Mouse (Mus musculus): ENCODE measurements around the gene Hyal3. TPM values are rescaled to one million over a fixed set of nuclear protein-coding genes. Genes with fewer than 3 reads are reported as not detected.
"Not testable (repeated sequence)": the region's sequence is repeated elsewhere in the genome, so short reads cannot be mapped to it uniquely, and the experiment has no call there.

Gene Hyal3
- total RNA-seq, 2 experiments from 2014 or later: 0.36 to 0.46 TPM

- DNase-seq: no peak
- intact Hi-C loops (cut with DNase I): no loop called here
Measured at GRCm38 (mm10) chr9:107549297-107550074, 31.1 kb upstream of the Hyal3 start.

DNA sequence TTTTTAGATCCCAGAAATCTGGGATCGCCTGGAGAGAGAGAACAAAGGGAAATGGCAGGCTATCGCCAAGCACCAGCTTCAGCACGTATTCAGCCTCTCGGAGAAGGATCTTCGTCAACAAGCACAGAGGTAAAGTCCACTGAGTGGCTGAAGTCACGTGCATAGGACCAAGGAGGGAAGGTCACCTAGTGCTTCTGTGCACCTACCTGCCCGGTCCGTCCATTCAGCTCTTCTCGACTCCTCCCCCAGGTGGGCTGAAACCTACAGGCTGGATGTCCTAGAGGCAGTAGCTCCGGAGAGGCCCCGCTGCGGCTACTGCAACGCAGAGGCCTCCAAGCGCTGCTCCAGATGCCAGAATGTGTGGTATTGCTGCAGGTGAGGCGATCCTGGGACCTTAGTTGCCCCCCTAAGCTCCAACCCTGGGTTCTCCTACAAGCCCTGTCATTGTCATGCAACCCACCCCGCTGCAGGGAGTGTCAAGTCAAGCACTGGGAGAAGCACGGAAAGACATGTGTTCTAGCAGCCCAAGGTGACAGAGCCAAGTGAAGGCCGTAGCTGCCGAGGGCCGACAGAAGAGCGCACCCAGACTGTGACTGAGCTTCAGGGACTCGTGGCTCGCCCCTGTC lies 30.0 kb upstream of the Hyal3 start:
- intact Hi-C loops (cut with DNase I): no loop called here
- DNase-seq: no peak

DNA sequence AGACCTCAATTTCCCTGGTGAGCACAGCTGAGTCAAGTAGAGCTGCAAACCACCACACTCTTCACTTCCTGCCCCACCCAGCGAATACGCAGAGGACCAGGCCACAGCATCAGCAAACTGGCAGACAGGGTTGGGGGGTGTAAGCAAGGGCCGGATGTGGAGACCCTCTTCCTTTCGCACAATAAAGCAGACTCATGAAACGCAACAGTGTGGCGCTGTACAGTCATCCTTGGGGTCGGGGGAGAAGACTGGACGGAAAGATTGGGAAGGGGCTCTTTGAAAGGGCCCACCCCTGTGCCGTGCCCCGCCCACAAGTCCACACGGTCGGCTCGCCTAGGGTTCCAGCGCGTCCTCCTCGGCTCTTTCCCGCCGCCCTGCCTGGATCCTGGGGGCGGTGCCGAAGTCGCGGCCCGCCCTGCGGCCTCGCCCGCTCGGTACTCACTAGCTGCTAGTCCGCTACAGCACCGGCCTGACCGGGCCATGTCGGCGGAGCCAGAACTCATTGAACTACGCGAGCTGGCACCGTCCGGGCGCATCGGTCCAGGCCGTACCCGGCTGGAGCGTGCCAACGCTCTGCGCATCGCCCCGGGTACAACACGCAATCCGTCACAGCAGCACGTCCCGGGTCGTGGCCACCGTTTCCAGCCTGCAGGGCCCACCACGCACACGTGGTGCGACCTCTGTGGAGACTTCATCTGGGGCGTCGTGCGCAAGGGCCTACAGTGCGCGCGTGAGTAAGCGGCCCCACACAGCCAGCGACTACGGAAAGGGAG lies 29.3 kb upstream of the Hyal3 start, which contains the start of gene Rassf1:
TSS of gene Rassf1 (plus strand) at position 439 of the 773 bp plus-strand sequence.
- intact Hi-C loops (cut with DNase I): no loop called here

GRCm38 (mm10) chr9:107551890-107552355 lies 28.7 kb upstream of the Hyal3 start:
- intact Hi-C loops (cut with DNase I): no loop called here
- DNase-seq: no peak

More for the DNA sequence above, 29.3 kb upstream of the Hyal3 start, which contains the start of gene Rassf1:
- DNase-seq: peak; percentile 71 to 76

- DNase-seq: no peak
- intact Hi-C loops (cut with DNase I): no loop called here
Measured at GRCm38 (mm10) chr9:107552690-107553393, 27.8 kb upstream of the Hyal3 start.

- DNase-seq: no peak
- intact Hi-C loops (cut with DNase I): no loop called here
Measured at GRCm38 (mm10) chr9:107553541-107554318, 26.9 kb upstream of the Hyal3 start.

- peak; percentile 91 for DNase-seq
- intact Hi-C loops (cut with DNase I): no loop called here
Measured at GRCm38 (mm10) chr9:107554319-107554825, 26.2 kb upstream of the Hyal3 start.

DNA sequence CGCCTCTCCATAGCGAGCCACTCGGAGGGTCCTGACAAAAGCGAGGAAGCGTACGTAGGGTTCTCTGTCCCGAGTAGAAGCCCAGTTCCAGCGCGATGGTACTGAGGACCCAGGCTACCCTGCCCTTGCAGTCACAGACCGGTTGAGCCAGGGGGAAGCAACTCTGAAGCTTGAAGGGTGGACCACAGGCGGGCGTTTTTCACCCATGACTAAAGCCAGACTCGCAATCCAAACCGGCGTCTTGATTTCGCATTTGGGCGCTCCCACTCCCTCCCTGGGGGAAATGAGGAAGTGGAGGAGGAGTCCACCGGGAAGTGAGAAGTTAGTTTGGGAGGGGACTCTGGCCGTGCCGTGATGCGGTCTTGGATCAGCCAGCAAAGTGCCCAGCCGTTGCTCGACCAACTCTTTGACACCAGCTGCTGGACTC lies 25.6 kb upstream of the Hyal3 start:
- DNase-seq: peak; percentile 71 to 81
- intact Hi-C loops (cut with DNase I): no loop called here

DNA sequence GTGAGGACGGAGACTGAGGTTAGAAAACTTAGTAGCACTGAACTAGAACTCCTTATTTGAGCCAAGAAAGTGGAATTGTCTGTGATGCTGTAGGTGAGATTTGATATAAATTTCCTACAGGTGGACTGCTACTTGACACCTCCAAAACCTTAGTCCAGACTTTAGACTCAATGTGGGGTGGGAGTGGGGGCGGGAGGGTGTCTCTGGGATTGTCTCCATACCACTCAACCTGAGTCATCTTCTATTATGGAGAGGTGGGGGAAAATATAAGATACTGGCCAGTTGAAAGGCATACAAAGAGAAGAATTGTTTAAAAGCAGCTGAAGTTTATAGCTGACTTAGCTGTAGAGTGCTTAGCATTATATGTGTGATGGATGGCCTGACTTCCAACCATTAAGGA lies 24.9 kb upstream of the Hyal3 start:
- no peak for DNase-seq
- intact Hi-C loops (cut with DNase I): no loop called here

- intact Hi-C loops (cut with DNase I): no loop called here
- DNase-seq: no peak
Measured at GRCm38 (mm10) chr9:107556346-107556745, 24.3 kb upstream of the Hyal3 start.

GRCm38 (mm10) chr9:107563029-107563581 lies 17.5 kb upstream of the Hyal3 start, which contains the start of gene Tusc2:
Gene Tusc2, plus strand, starts transcription at chr9:107563255.
- intact Hi-C loops (cut with DNase I): no loop called here

GRCm38 (mm10) chr9:107565556-107565955 lies 15.1 kb upstream of the Hyal3 start:
- intact Hi-C loops (cut with DNase I): loop anchor here (5.0 kb wide), 1 partner anchor 67 kb away; no protein-coding TSS in a partner anchor
- not testable (repeated sequence) for DNase-seq

More at GRCm38 (mm10) chr9:107563029-107563581, 17.5 kb upstream of the Hyal3 start, which contains the start of gene Tusc2:
- peak; percentile 92 to 93 for DNase-seq

GRCm38 (mm10) chr9:107566041-107566709 lies 14.4 kb upstream of the Hyal3 start:
- intact Hi-C loops (cut with DNase I): loop anchor here (5.0 kb wide), 1 partner anchor 66 kb away; no protein-coding TSS in a partner anchor
- DNase-seq: peak; percentile 86 to 93

GRCm38 (mm10) chr9:107566855-107567254 lies 13.8 kb upstream of the Hyal3 start:
- intact Hi-C loops (cut with DNase I): loop anchor here (5.0 kb wide), 1 partner anchor 65 kb away; no protein-coding TSS in a partner anchor
- DNase-seq: peak; percentile 61 to 62

- peak in 1 of 2 experiments; percentile 53 for DNase-seq
- intact Hi-C loops (cut with DNase I): loop anchor here (5.0 kb wide), 1 partner anchor 64 kb away; no protein-coding TSS in a partner anchor
Measured at GRCm38 (mm10) chr9:107567702-107568319, 12.8 kb upstream of the Hyal3 start, which contains the start of gene Hyal2. Gene Hyal2, plus strand, starts transcription at chr9:107567945.

DNA sequence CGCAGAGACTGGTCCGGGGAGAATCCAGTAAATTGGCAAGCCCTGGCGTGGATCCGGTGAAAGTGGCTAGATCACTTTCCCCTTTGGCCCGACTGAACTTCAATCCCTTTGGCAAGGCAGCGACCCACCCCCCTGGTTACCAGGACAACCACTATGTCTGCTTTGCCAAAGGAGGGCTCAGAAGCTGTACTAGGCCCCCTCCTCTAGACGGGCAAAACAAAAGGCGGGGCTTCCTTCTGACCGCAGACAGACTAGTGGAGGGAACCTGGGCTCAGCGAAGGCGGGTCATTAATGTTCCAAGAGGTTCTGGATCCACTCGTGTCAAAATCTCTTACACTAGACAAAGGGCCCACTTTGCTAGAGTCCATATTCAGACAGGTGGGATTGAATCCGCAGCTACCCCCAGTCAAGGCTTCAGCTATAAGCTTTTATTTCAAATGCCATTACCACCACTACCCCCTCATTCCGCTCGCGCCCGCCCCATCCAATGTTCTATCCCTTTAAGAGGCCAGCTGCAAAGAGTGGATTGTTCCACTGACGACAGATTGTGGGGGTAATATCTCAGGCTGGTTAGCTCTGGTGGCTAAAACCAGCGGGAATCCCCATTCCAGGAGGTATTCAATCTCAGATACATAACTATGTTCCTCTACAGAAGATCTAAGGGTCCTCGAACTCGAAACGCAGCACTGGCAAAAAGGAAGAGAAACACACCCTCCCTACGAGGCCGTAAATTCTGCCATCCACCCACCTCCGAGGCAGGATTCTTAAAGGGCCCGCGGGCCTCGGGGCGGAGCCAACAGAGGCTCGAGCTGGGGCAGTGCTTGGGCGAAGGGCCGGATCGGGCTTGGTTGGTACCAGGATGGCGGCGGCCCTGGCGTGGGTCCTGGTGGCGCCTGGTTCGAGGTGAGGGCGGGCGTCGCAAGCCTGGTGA lies 12.0 kb upstream of the Hyal3 start:
- peak; percentile 83 to 90 for DNase-seq
- intact Hi-C loops (cut with DNase I): loop anchor here (1.0 to 5.0 kb wide), 2 partner anchors 12 to 64 kb away; partner anchors contain the start of gene Hyal3
